Mouse (Mus musculus): ENCODE measurements around the gene Synj2bp. TPM values are rescaled to one million over a fixed set of nuclear protein-coding genes. Genes with fewer than 3 reads are reported as not detected.
"Not testable (repeated sequence)": the region's sequence is repeated elsewhere in the genome, so short reads cannot be mapped to it uniquely, and the experiment has no call there.

Gene Synj2bp
- polyA plus RNA-seq (2012; rRNA removed), result 35.8 and 42.0 TPM in 2 replicates

DNA sequence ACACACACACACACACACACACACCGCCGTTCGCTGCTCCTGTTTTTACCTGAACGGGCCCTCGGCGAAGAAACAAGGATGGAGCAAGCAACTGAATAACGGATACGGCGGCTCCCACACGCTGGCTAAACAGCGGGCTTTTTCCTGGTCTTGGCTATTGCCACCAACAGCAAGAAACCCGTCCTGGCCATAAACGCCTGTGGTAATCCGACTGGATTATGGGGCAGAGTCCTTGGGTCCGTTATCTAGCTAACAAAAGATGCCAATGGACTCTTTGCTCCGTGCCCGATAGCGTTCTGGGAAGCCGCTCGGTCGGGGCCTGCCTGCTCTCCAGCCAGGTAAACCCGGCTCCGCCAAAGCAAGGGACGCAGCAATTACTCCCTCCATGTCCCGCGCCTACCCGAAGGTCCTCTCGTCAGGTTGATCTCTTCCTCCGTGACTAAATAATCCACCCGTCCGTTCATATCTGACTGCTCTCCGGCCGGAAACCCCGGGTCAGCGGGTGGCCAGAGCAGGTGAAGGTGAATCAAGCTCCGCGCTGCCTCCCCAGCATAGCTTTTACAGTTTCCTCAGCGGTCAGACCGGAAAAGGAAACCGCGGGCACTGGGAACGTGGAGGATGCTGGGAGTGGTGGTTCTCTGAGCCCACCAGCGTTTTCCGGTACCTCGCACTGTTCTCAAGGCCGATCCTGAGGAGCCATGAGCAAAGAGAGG is at the start of gene Synj2bp, which contains the start of gene Gm20498:
Gene Synj2bp, minus strand, starts transcription at position 596 of the 713 bp plus-strand sequence.
Gene Gm20498, minus strand, starts transcription at position 590 of the 713 bp plus-strand sequence.
- Histone ChIP-seq H3K4me3 (ENCODE audit: insufficient read depth, low read depth, low read length) (peak within 1 kb of the TSS; percentile 88), H3K36me3 (ENCODE audit: control insufficient read depth, insufficient read depth, low read length) (no peaks in the 10 kb centered on the region), H3K4me1 (ENCODE audit: control insufficient read depth, insufficient read depth, low read length) (peaks cover 6% of the 10 kb centered on the region; the same call in 1 of the 2 replicates), H3K27ac (ENCODE audit: insufficient read depth, low read depth, low read length) (peak within 1 kb of the TSS; percentile 87), H3K27me3 (replicated peaks; ENCODE audit: control insufficient read depth, insufficient read depth, low read length) (no peaks in the 10 kb centered on the region)
- under 1% methylated on average over 46 of the region's 46 CpGs for WGBS
- DNase-seq, result peak; percentile 94
- TF ChIP-seq CTCF (conservative IDR thresholded peaks at IDR 0.05; ENCODE audit: insufficient read depth, insufficient read length, low read depth, low read length) (no peak), POLR2A (IDR thresholded peaks at IDR 0.05; ENCODE audit: low read depth, low read length) (no peak)

DNA sequence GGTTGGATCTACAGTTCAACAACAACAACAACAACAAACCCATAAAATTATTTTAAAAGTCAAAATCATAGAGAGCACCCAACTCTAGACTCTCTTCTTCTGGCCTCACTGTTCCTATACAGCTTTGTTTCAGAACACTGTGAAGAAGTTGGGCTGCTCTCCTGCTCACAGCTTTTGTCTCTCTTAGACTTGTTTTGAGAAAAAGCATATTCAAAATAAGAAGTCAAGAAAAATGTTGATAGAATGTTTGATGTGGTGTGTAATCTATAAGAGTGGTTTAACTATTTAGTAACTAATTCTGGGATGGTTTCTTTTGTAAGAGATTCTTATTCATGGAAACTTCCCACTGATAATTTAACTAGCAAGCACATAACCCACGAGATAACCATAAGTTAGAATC is 35.7 kb upstream of the Synj2bp start, which contains the start of gene Adam21:
Gene Adam21, minus strand, starts transcription at position 101 of the 400 bp plus-strand sequence.
- no peak within 1 kb of the TSS for H3K27ac ChIP-seq (ENCODE audit: insufficient read depth, low read depth, low read length)
- WGBS, result 80% methylated on average over 1 of the region's 1 CpGs
- no peak for DNase-seq
- no peaks in the 10 kb centered on the region for H3K4me1 ChIP-seq (ENCODE audit: control insufficient read depth, insufficient read depth, low read length)
- no peaks in the 10 kb centered on the region for H3K27me3 ChIP-seq (replicated peaks; ENCODE audit: control insufficient read depth, insufficient read depth, low read length)
- H3K4me3 ChIP-seq (ENCODE audit: insufficient read depth, low read depth, low read length), result no peak within 1 kb of the TSS
- TF ChIP-seq CTCF (conservative IDR thresholded peaks at IDR 0.05; ENCODE audit: insufficient read depth, insufficient read length, low read depth, low read length) (no peak), POLR2A (IDR thresholded peaks at IDR 0.05; ENCODE audit: low read depth, low read length) (no peak)
- no peaks in the 10 kb centered on the region for H3K36me3 ChIP-seq (ENCODE audit: control insufficient read depth, insufficient read depth, low read length)

DNA sequence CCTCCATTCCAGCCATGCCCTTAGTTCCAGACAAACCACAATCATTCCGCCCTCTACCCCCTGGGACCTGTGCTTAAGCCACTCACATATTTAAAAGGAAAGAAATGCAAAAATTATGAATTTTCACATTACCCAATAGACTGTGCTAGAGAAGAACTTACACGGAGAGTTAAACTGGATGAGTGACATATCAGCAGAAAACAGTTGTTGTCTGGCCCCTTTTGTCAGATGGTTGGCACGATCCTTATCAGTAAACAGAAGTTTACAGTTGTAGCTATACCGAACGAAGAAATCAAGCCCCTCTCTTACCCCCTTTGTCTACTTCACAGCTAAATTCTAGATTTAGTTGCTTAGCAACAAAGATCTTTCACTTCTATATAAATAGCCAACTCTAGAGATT is 35.2 kb upstream of the Synj2bp start:
- H3K27me3 ChIP-seq (replicated peaks; ENCODE audit: control insufficient read depth, insufficient read depth, low read length), result no peaks in the 10 kb centered on the region

DNA sequence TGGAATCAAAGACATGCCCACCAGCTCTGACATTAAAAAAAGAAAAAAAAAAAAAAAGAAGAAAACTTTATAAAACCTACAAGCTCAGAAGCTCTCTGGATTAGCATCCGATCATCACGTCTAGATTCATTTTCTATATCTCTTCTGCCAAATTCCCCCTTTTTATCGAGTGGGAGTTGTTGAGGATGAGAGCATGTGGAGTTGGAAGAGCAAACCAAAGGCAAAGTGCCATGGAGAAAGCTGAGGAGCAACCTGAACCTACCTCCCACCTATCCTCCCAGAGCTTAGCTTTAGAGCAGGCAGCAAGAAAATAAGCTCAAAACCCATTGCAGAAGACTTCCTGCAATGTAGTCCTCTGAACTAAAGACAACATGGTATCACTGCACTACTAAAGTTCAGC is 31.5 kb upstream of the Synj2bp start:
- no peaks in the 10 kb centered on the region for H3K27me3 ChIP-seq (replicated peaks; ENCODE audit: control insufficient read depth, insufficient read depth, low read length)
- no peaks in the 10 kb centered on the region for H3K36me3 ChIP-seq (ENCODE audit: control insufficient read depth, insufficient read depth, low read length)
- H3K4me3 ChIP-seq (ENCODE audit: insufficient read depth, low read depth, low read length), result no peak overlapping the region
- no peak overlapping the region for H3K27ac ChIP-seq (ENCODE audit: insufficient read depth, low read depth, low read length)
- no peaks in the 10 kb centered on the region for H3K4me1 ChIP-seq (ENCODE audit: control insufficient read depth, insufficient read depth, low read length)
- no peak for DNase-seq
- 98% methylated on average over 3 of the region's 3 CpGs for WGBS
- TF ChIP-seq CTCF (conservative IDR thresholded peaks at IDR 0.05; ENCODE audit: insufficient read depth, insufficient read length, low read depth, low read length) (no peak), POLR2A (IDR thresholded peaks at IDR 0.05; ENCODE audit: low read depth, low read length) (no peak)

More for the DNA sequence above, 35.2 kb upstream of the Synj2bp start:
- Histone ChIP-seq H3K4me3 (ENCODE audit: insufficient read depth, low read depth, low read length) (no peak overlapping the region), H3K36me3 (ENCODE audit: control insufficient read depth, insufficient read depth, low read length) (no peaks in the 10 kb centered on the region), H3K27ac (ENCODE audit: insufficient read depth, low read depth, low read length) (no peak overlapping the region), H3K4me1 (ENCODE audit: control insufficient read depth, insufficient read depth, low read length) (no peaks in the 10 kb centered on the region)
- TF ChIP-seq POLR2A (IDR thresholded peaks at IDR 0.05; ENCODE audit: low read depth, low read length), result no peak
- TF ChIP-seq CTCF (conservative IDR thresholded peaks at IDR 0.05; ENCODE audit: insufficient read depth, insufficient read length, low read depth, low read length), result no peak
- 89% methylated on average over 5 of the region's 5 CpGs for WGBS
- DNase-seq, result no peak

DNA sequence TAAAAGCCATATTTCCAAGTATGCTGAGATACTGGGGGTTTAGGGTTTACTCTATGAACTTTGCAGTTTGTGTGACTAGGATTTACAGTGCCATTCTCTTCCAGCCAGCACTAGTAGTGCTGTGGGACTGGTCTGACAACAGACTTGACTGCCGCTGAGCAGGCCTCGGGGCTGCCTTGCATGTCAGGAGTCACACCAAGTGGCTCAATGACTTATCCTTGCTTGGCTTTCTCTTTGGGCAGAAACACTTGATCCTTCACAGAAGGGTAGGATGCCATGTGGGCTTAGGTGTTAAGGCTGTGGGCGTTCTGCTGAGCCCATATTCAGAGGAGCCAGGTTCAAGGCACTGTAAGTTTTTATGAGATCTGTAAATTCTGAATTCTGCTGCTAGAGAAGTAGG is 16.6 kb upstream of the Synj2bp start:
- H3K27me3 ChIP-seq (replicated peaks; ENCODE audit: control insufficient read depth, insufficient read depth, low read length), result no peaks in the 10 kb centered on the region
- H3K27ac ChIP-seq (ENCODE audit: insufficient read depth, low read depth, low read length), result no peak overlapping the region
- no peaks in the 10 kb centered on the region for H3K36me3 ChIP-seq (ENCODE audit: control insufficient read depth, insufficient read depth, low read length)
- TF ChIP-seq CTCF (conservative IDR thresholded peaks at IDR 0.05; ENCODE audit: insufficient read depth, insufficient read length, low read depth, low read length) (no peak), POLR2A (IDR thresholded peaks at IDR 0.05; ENCODE audit: low read depth, low read length) (no peak)
- no peak overlapping the region for H3K4me3 ChIP-seq (ENCODE audit: insufficient read depth, low read depth, low read length)
- no peak for DNase-seq
- WGBS, result 86% methylated on average over 3 of the region's 3 CpGs
- H3K4me1 ChIP-seq (ENCODE audit: control insufficient read depth, insufficient read depth, low read length), result no peaks in the 10 kb centered on the region

DNA sequence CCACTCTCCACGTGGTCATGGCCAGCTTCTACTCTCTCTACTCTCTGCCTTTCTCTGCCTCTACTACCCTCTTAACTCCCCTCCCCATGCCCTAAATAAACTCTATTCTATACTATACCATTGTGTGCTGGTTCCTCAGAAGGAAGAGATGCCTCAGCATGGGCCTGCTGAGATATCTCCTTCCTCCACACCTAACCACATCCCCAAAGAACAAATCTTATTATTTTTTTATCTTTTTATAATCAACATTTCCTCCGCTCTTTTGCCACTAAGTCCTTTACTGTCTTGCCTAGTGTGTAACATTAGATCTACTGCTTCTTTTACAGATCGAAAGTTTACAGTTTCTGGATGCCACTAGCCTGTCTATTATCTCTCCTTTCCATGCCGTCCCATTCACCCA is 14.5 kb upstream of the Synj2bp start:
- TF ChIP-seq POLR2A (IDR thresholded peaks at IDR 0.05; ENCODE audit: low read depth, low read length), result no peak
- no peak for TF ChIP-seq CTCF (conservative IDR thresholded peaks at IDR 0.05; ENCODE audit: insufficient read depth, insufficient read length, low read depth, low read length)
- Histone ChIP-seq H3K27me3 (replicated peaks; ENCODE audit: control insufficient read depth, insufficient read depth, low read length) (no peaks in the 10 kb centered on the region), H3K4me3 (ENCODE audit: insufficient read depth, low read depth, low read length) (no peak overlapping the region), H3K36me3 (ENCODE audit: control insufficient read depth, insufficient read depth, low read length) (no peaks in the 10 kb centered on the region), H3K4me1 (ENCODE audit: control insufficient read depth, insufficient read depth, low read length) (no peaks in the 10 kb centered on the region), H3K27ac (ENCODE audit: insufficient read depth, low read depth, low read length) (no peak overlapping the region)
- 71% methylated on average over 4 of the region's 4 CpGs for WGBS
- no peak for DNase-seq

DNA sequence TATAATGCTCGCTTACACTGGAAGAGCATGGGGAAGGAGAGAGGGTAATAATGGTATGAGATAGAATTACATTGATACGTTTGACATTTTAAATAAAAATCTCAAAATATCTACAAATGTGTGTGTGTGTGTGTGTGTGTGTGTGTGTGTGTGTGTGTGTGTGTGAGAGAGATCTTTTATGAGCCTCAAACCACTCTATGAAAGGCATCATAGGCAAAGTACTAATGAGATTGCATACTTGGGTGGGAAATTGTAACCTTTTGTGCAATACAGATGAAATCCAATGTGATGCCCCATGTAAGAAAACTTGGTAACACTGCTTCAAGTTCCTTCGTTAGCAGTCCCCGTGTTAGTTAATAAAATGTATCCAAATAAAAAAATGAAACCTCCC is 313 bp upstream of the Synj2bp start:
- 21% methylated on average over 4 of the region's 4 CpGs for WGBS
- DNase-seq, result no peak
- TF ChIP-seq CTCF (conservative IDR thresholded peaks at IDR 0.05; ENCODE audit: insufficient read depth, insufficient read length, low read depth, low read length) (no peak), POLR2A (IDR thresholded peaks at IDR 0.05; ENCODE audit: low read depth, low read length) (no peak)
- Histone ChIP-seq H3K4me1 (ENCODE audit: control insufficient read depth, insufficient read depth, low read length) (peaks cover 6% of the 10 kb centered on the region; the same call in 1 of the 2 replicates), H3K36me3 (ENCODE audit: control insufficient read depth, insufficient read depth, low read length) (no peaks in the 10 kb centered on the region), H3K4me3 (ENCODE audit: insufficient read depth, low read depth, low read length) (peak overlapping the region; percentile 88), H3K27me3 (replicated peaks; ENCODE audit: control insufficient read depth, insufficient read depth, low read length) (no peaks in the 10 kb centered on the region), H3K27ac (ENCODE audit: insufficient read depth, low read depth, low read length) (no peak overlapping the region)

DNA sequence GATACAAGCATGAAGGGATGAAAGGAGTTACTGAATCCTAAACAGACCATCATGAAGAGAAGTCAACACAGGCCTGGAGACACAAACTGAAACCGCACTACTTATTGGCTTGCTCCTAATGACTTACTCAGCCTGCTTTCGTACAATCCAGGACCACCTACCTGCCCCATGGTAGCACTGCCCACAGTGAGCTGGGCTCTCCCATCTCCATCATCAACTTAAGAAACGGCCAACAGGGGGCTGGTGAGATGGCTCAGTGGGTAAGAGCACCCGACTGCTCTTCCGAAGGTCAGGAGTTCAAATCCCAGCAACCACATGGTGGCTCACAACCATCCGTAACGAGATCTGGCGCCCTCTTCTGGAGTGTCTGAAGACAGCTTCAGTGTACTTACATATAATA is 2.1 kb downstream of the Synj2bp start:
- H3K27ac ChIP-seq (ENCODE audit: insufficient read depth, low read depth, low read length); DNase-seq; H3K4me3 ChIP-seq (ENCODE audit: insufficient read depth, low read depth, low read length); H3K4me1 ChIP-seq (ENCODE audit: control insufficient read depth, insufficient read depth, low read length); H3K36me3 ChIP-seq (ENCODE audit: control insufficient read depth, insufficient read depth, low read length); H3K27me3 ChIP-seq (replicated peaks; ENCODE audit: control insufficient read depth, insufficient read depth, low read length): not testable (repeated sequence)
- WGBS, result 78% methylated on average over 8 of the region's 8 CpGs

DNA sequence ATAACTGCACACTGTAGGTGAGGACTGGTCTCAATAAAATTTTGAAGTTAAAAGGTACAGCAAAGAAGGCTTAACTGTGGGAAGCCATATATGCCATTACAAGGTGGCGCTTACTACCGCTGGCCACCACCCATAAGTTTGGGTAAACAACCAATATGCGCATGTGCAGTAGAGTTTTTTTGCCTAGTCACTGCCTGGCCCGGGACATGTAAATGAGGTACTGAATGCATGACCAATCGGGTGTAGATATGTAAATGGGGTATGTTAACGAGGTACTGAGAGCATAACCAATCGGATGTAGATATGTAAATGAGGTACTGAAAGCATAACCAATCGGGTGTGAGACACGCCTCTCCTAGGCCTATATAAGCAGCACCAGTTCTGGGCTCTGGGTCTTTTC is 35.8 kb downstream of the Synj2bp start:
- not testable (repeated sequence) for DNase-seq; H3K4me1 ChIP-seq (ENCODE audit: control insufficient read depth, insufficient read depth, low read length); H3K36me3 ChIP-seq (ENCODE audit: control insufficient read depth, insufficient read depth, low read length); H3K4me3 ChIP-seq (ENCODE audit: insufficient read depth, low read depth, low read length); H3K27ac ChIP-seq (ENCODE audit: insufficient read depth, low read depth, low read length); H3K27me3 ChIP-seq (replicated peaks; ENCODE audit: control insufficient read depth, insufficient read depth, low read length)
- WGBS, result 97% methylated on average over 9 of the region's 9 CpGs
